Mouse (Mus musculus) adrenal gland, postnatal 10 days (tissue): ENCODE data around the gene Klk1b1. TPM values are rescaled to one million over a fixed set of nuclear protein-coding genes. Genes with fewer than 3 reads are reported as not detected.
"Not testable (repeated sequence)": the region's sequence is repeated elsewhere in the genome, so short reads cannot be mapped to it uniquely, and the experiment has no call there.

Source experiments
- DNase-seq: peaks from one replicate; pipeline ENCODE4 v3.0.0; 2021; ENCODE audit warnings: mixed read lengths
- total RNA-seq, 2 experiments: library from RNA; stranded (reverse); gene quantifications; 2 replicates each; pipeline ENCODE4 v1.2.3; 2021

Gene Klk1b1
- total RNA-seq, 2 experiments from 2014 or later, result not detected

DNA sequence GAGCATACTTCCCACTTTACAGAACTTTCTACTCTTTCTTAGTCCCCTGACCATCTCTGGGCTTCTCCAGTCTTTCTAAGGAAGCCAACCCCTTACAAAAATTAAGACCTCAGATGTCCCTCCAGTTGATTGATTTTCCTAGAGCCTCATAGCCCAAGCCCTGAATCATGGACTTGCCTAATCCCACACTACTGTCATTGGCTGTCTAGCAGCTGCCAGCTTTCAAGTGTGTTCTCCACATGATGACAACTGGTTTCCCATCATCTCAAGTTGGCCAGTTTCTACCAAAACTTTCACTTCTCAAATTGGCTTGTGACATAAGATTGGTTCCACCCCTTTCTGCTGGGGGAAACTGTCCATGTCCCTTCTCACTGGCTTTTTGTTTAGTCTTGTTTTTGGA, 38.3 kb downstream of the Klk1b1 start:
- no peak for DNase-seq

GRCm38 (mm10) chr7:44011868-44012267, 45.3 kb downstream of the Klk1b1 start, which contains the start of gene Klk1b26:
Klk1b26 (plus strand) TSS chr7:44012168.
- DNase-seq, result not testable (repeated sequence)

DNA sequence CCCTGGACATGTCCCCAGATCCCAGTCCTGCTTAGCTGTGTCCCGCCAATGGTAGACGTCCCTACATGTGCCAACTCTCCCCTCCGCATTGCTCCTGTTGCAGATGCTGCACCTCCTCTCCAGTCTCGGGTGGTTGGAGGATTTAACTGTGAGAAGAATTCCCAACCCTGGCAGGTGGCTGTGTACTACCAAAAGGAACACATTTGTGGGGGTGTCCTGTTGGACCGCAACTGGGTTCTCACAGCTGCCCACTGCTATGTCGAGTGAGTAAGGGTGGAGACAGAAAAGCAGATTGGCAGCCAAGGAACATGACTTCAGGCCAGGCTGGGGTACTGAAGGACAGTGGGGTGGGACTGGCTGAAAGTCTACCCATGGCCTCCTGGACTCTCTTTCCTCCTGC, 48.1 kb downstream of the Klk1b1 start:
- not testable (repeated sequence) for DNase-seq

DNA sequence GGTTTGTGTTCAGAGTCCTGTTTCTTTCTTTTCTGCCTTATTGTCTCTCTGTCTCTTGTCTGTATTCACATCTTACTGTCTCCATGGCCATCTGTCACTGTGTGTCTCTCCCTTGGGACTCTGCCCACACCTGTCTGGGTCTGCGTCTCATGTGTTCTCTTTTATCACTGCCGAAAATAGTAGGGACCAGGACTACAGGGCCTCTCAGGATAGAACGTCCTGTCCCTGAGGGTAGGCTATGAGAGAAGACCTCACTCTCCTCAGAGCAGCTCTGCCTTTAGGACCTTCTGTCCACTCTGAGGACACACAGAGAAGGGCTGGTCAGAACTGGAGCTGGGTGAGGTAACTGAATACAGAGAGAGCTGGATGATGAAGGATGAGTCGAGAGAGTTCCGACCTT, 48.5 kb downstream of the Klk1b1 start:
- DNase-seq, result no peak

Other genes with a start within 250 kb of the Klk1b1 start
- not detected for gene Klk12, start 197.9 kb upstream of the Klk1b1 start, total RNA-seq
- gene Klk11, start 192.1 kb upstream of the Klk1b1 start, total RNA-seq, result under 1 TPM in 1 of 2 experiments, not detected in 1; 0.27 TPM
- gene Klk10, start 185.7 kb upstream of the Klk1b1 start, total RNA-seq, result under 1 TPM; 0.45 to 0.79 TPM
- gene Klk9, start 174.9 kb upstream of the Klk1b1 start, total RNA-seq, result not detected
- gene Klk8, start 169.2 kb upstream of the Klk1b1 start, total RNA-seq, result 1 to 10 TPM; 7.0 to 7.3 TPM
- gene Klk7, start 155.5 kb upstream of the Klk1b1 start, total RNA-seq, result not detected
- gene Klk6, start 142.3 kb upstream of the Klk1b1 start, total RNA-seq, result not detected
- not detected for gene Klk5, start 124.8 kb upstream of the Klk1b1 start, total RNA-seq
- under 1 TPM; 0.21 to 0.24 TPM for gene Klk4, start 85.6 kb upstream of the Klk1b1 start, total RNA-seq
- gene Klk15, start 33.0 kb upstream of the Klk1b1 start, total RNA-seq, result not detected
- not detected for gene Klk1b8, start 16.1 kb upstream of the Klk1b1 start, total RNA-seq
- not detected for gene Klk1b9, start 9.3 kb downstream of the Klk1b1 start, total RNA-seq
- not detected for gene Klk1b11, start 29.1 kb downstream of the Klk1b1 start, total RNA-seq
- not detected for gene Klk1b26, start 45.4 kb downstream of the Klk1b1 start, total RNA-seq
- under 1 TPM in 1 of 2 experiments, not detected in 1; 0.30 TPM for gene Klk1b27, start 85.5 kb downstream of the Klk1b1 start, total RNA-seq
- not detected for gene Klk1b21, start 135.6 kb downstream of the Klk1b1 start, total RNA-seq
- gene Klk1b22, start 145.9 kb downstream of the Klk1b1 start, total RNA-seq, result not detected
- gene Klk1b16, start 170.0 kb downstream of the Klk1b1 start, total RNA-seq, result not detected
- not detected for gene Klk1b24, start 221.5 kb downstream of the Klk1b1 start, total RNA-seq
- not detected for gene Klk1b3, start 231.4 kb downstream of the Klk1b1 start, total RNA-seq
- not detected for gene Klk1b4, start 240.7 kb downstream of the Klk1b1 start, total RNA-seq
- not detected for gene Klk1b5, start 249.2 kb downstream of the Klk1b1 start, total RNA-seq